ENCODE assay signal across 8 mouse cellular contexts in the genomic region with DNA sequence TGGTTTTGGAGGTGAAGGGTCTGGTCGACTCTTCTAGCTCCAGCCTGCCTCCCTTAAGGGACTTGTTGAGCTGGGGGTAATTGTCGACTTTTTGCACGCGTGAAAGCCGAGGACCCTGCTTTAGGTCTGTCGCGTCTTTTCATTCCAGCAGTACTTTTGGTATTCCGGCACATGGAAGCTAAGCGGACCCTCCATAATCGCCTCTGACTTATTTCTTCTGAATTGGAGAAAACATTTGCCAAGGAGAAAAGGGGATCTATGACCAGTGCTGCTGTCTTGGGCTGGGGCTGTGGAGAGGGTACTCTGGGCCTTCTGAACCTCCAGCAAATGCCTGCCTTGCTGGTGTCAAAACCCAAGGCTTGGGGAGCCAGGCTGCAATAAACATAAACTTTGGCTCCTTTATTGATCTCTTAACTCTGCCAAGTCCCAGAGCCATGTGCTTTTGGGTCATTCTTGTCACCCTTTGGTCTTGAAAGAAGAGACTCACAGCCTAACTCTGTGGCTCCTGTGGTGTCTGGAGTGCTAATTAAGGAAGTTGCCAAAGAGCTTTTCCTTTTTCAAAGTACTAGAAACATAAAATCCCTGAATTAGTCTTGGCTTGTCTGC. TPM values are rescaled to one million over a fixed set of nuclear protein-coding genes. Genes with fewer than 3 reads are reported as not detected.
DNase-seq lines count a peak whose midpoint lies in the region; ATAC-seq and TF ChIP-seq lines count a peak whose summit lies in the region.

No protein-coding gene starts in this region.

- no peaks in the 10 kb centered on the region for H3K9me3 ChIP-seq in ES-Bruce4 (replicated peaks; ENCODE audit: control insufficient read depth, insufficient read depth, low read length, poor library complexity, severe bottlenecking)
- H3K9me3 ChIP-seq in forebrain, embryonic 13.5 days (replicated peaks), result no peaks in the 10 kb centered on the region
- H3K9me3 ChIP-seq in limb, embryonic 11.5 days (ENCODE audit: control insufficient read depth, low read length), result no peaks in the 10 kb centered on the region
- H3K9me3 ChIP-seq in neural tube, embryonic 14.5 days (ENCODE audit: control insufficient read depth, low read length), result no peaks in the 10 kb centered on the region

- peak overlapping the region; percentile 99 for H3K27ac ChIP-seq in gastrocnemius, adult 2 months
- H3K27ac ChIP-seq in ES-Bruce4 (ENCODE audit: insufficient read depth, low read length), result no peak overlapping the region
- peak overlapping the region; percentile 91 for H3K27ac ChIP-seq in forebrain, embryonic 13.5 days
- H3K27ac ChIP-seq in limb, embryonic 11.5 days (replicated peaks; ENCODE audit: low read depth, low read length), result peak overlapping the region; percentile 52; the same call in 1 of the 2 replicates
- H3K27ac ChIP-seq in neural tube, embryonic 14.5 days (ENCODE audit: low read depth, low read length), result peak overlapping the region; percentile 92; the same call in 1 of the 2 replicates

- peak overlapping the region; percentile 71 for H3K4me2 ChIP-seq in forebrain, embryonic 13.5 days
- H3K4me2 ChIP-seq in limb, embryonic 11.5 days (ENCODE audit: low read depth, severe bottlenecking), result peak overlapping the region; percentile 71
- peak overlapping the region; percentile 58 for H3K4me2 ChIP-seq in neural tube, embryonic 14.5 days (ENCODE audit: low read depth, low read length)

- TF ChIP-seq EP300 in ES-Bruce4 (IDR thresholded peaks at IDR 0.05; ENCODE audit: insufficient read depth, low read depth, low read length), result no peak

- H3K4me1 ChIP-seq in ES-Bruce4 (ENCODE audit: control insufficient read depth, insufficient read depth, low read length), result peaks cover 2% of the 10 kb centered on the region
- peaks cover 22% of the 10 kb centered on the region for H3K4me1 ChIP-seq in forebrain, embryonic 13.5 days
- peaks cover 5% of the 10 kb centered on the region; the same call in 1 of the 2 replicates for H3K4me1 ChIP-seq in limb, embryonic 11.5 days (ENCODE audit: control insufficient read depth, insufficient read depth, low read length)
- H3K4me1 ChIP-seq in neural tube, embryonic 14.5 days (ENCODE audit: control insufficient read depth, insufficient read depth, low read length), result peaks cover 15% of the 10 kb centered on the region

- peak overlapping the region; percentile 89 for H3K4me3 ChIP-seq in gastrocnemius, adult 2 months
- peak overlapping the region; percentile 80 for H3K4me3 ChIP-seq in ES-Bruce4 (ENCODE audit: low read depth, low read length)
- peak overlapping the region; percentile 87 for H3K4me3 ChIP-seq in forebrain, embryonic 13.5 days
- H3K4me3 ChIP-seq in limb, embryonic 11.5 days (ENCODE audit: low read depth, low read length), result peak overlapping the region; percentile 84
- H3K4me3 ChIP-seq in neural tube, embryonic 14.5 days (ENCODE audit: low read depth, low read length), result peak overlapping the region; percentile 89

- TF ChIP-seq POLR2A in ES-Bruce4 (IDR thresholded peaks at IDR 0.05; ENCODE audit: insufficient read depth, low read length), result no peak

- 4% methylated on average over 10 of the region's 10 CpGs for WGBS in forebrain, embryonic 13.5 days
- WGBS in limb, embryonic 11.5 days, result 3% methylated on average over 10 of the region's 10 CpGs
- WGBS in neural tube, embryonic 14.5 days, result 4% methylated on average over 10 of the region's 10 CpGs

- ATAC-seq in forebrain, embryonic 13.5 days, result peak; percentile 20
- peak; percentile 10; the same call in 1 of the 2 replicates for ATAC-seq in limb, embryonic 11.5 days (ENCODE audit: insufficient number of reproducible peaks, low FRiP score, low TSS enrichment, low read depth)
- no peak for ATAC-seq in neural tube, embryonic 14.5 days (ENCODE audit: low read depth)

- no peak for TF ChIP-seq CTCF in gastrocnemius, adult 2 months (IDR thresholded peaks at IDR 0.05)
- TF ChIP-seq CTCF in ES-Bruce4 (IDR thresholded peaks at IDR 0.05; ENCODE audit: low read depth, low read length), result no peak

- H3K36me3 ChIP-seq in ES-Bruce4 (ENCODE audit: control insufficient read depth, insufficient read depth, low read length, poor library complexity, severe bottlenecking), result no peaks in the 10 kb centered on the region
- H3K36me3 ChIP-seq in forebrain, embryonic 13.5 days (ENCODE audit: poor library complexity, severe bottlenecking), result no peaks in the 10 kb centered on the region; the same call in 1 of the 2 replicates
- H3K36me3 ChIP-seq in limb, embryonic 11.5 days (ENCODE audit: control insufficient read depth, insufficient read depth, low read length), result no peaks in the 10 kb centered on the region
- H3K36me3 ChIP-seq in neural tube, embryonic 14.5 days (ENCODE audit: control insufficient read depth, insufficient read depth, low read length), result 0 out of 2 replicates have a peak, but pooled peaks cover 2% of the 10 kb centered on the region

- intact Hi-C loops in gastrocnemius, adult 2 months (cut with DNase I), result loop anchor here (10.0 kb wide), 1 partner anchor 140 kb away; a partner anchor contains a TSS

- no peak for DNase-seq in gastrocnemius, adult 2 months
- DNase-seq in gastrocnemius, adult 8-10 months (ENCODE audit: low spot score in 2 of 2), result no peak
- no peak for DNase-seq in limb, embryonic 11.5 days (ENCODE audit: low spot score)
- no peak for DNase-seq in yolk sac, embryonic 10.5 days (ENCODE audit: low spot score)
- DNase-seq in ovary, adult 18-20 months (ENCODE audit: low spot score), result no peak

- no peaks in the 10 kb centered on the region for H3K27me3 ChIP-seq in ES-Bruce4 (ENCODE audit: control insufficient read depth, insufficient read depth, low read length, poor library complexity, severe bottlenecking)
- no peaks in the 10 kb centered on the region for H3K27me3 ChIP-seq in forebrain, embryonic 13.5 days
- no peaks in the 10 kb centered on the region for H3K27me3 ChIP-seq in limb, embryonic 11.5 days (ENCODE audit: control insufficient read depth, insufficient read depth, low read length)
- H3K27me3 ChIP-seq in neural tube, embryonic 14.5 days (ENCODE audit: control insufficient read depth, insufficient read depth, low read length), result no peaks in the 10 kb centered on the region

- H3K9ac ChIP-seq in ES-Bruce4 (ENCODE audit: low read depth, poor library complexity, severe bottlenecking), result peak overlapping the region; percentile 79
- H3K9ac ChIP-seq in forebrain, embryonic 13.5 days, result peak overlapping the region; percentile 87
- H3K9ac ChIP-seq in limb, embryonic 11.5 days (ENCODE audit: low read length), result peak overlapping the region; percentile 82
- H3K9ac ChIP-seq in neural tube, embryonic 14.5 days (replicated peaks; ENCODE audit: low read depth, low read length), result peak overlapping the region; percentile 88

RNA-seq across cellular contexts. Expression of a gene that starts 0.7 kb away (rescaled TPM):
- under 1 TPM in 1 of 2 experiments, not detected in 1; 0.31 TPM for total RNA-seq in gastrocnemius, adult 2 months (2021)
- total RNA-seq in gastrocnemius, adult 8-10 months (2022), result under 1 TPM in 1 of 4 experiments, not detected in 3; 0.65 TPM
- not detected in 2 replicates for polyA plus RNA-seq in ES-Bruce4 (2011; ENCODE audit: insufficient read depth, insufficient read length, low read depth, missing spikeins)
- 3.9 and 5.7 TPM in 2 replicates for polyA plus RNA-seq in forebrain, embryonic 13.5 days (2015; fragmentation: Nextera tagmentation; extraction: Ambion mirVana)
- 1.8 and 3.7 TPM in 2 replicates for polyA plus RNA-seq in limb, embryonic 11.5 days (2014; fragmentation: Nextera tagmentation; extraction: Ambion mirVana)
- polyA plus RNA-seq in neural tube, embryonic 14.5 days (2014; fragmentation: Nextera tagmentation; extraction: Ambion mirVana), result 3.3 and 4.0 TPM in 2 replicates

RNA-seq across cellular contexts. Expression of a gene that starts 0.8 kb away (rescaled TPM):
- 1 to 10 TPM; 6.3 to 6.6 TPM for total RNA-seq in gastrocnemius, adult 2 months (2021)
- total RNA-seq in gastrocnemius, adult 8-10 months (2022), result 1 to 10 TPM; 6.5 to 9.3 (median 7.1) TPM
- 6.4 and 6.9 TPM in 2 replicates for polyA plus RNA-seq in ES-Bruce4 (2011; ENCODE audit: insufficient read depth, insufficient read length, low read depth, missing spikeins)
- 9.6 and 10.8 TPM in 2 replicates for polyA plus RNA-seq in forebrain, embryonic 13.5 days (2015; fragmentation: Nextera tagmentation; extraction: Ambion mirVana)
- 4.5 and 6.1 TPM in 2 replicates for polyA plus RNA-seq in limb, embryonic 11.5 days (2014; fragmentation: Nextera tagmentation; extraction: Ambion mirVana)
- polyA plus RNA-seq in neural tube, embryonic 14.5 days (2014; fragmentation: Nextera tagmentation; extraction: Ambion mirVana), result 21.6 and 21.8 TPM in 2 replicates

RNA-seq across cellular contexts. Expression of a gene that starts 13.0 kb away (rescaled TPM):
- total RNA-seq in gastrocnemius, adult 2 months (2021), result 10 to 100 TPM; 29.7 to 45.7 TPM
- total RNA-seq in gastrocnemius, adult 8-10 months (2022), result 10 to 100 TPM; 35.2 to 54.2 (median 42.0) TPM
- 37.2 and 41.4 TPM in 2 replicates for polyA plus RNA-seq in ES-Bruce4 (2011; ENCODE audit: insufficient read depth, insufficient read length, low read depth, missing spikeins)
- polyA plus RNA-seq in forebrain, embryonic 13.5 days (2015; fragmentation: Nextera tagmentation; extraction: Ambion mirVana), result 66.0 and 72.4 TPM in 2 replicates
- polyA plus RNA-seq in limb, embryonic 11.5 days (2014; fragmentation: Nextera tagmentation; extraction: Ambion mirVana), result 54.6 and 60.1 TPM in 2 replicates
- 100 and 109 TPM in 2 replicates for polyA plus RNA-seq in neural tube, embryonic 14.5 days (2014; fragmentation: Nextera tagmentation; extraction: Ambion mirVana)

RNA-seq across cellular contexts. Expression of a gene that starts 23.3 kb away (rescaled TPM):
- total RNA-seq in gastrocnemius, adult 2 months (2021), result 1 to 10 TPM; 1.9 to 2.0 TPM
- 1 to 10 TPM; 2.4 to 3.0 (median 2.6) TPM for total RNA-seq in gastrocnemius, adult 8-10 months (2022)
- polyA plus RNA-seq in ES-Bruce4 (2011; ENCODE audit: insufficient read depth, insufficient read length, low read depth, missing spikeins), result 1.6 and 2.7 TPM in 2 replicates
- polyA plus RNA-seq in forebrain, embryonic 13.5 days (2015; fragmentation: Nextera tagmentation; extraction: Ambion mirVana), result 7.9 and 9.7 TPM in 2 replicates
- 4.1 and 5.1 TPM in 2 replicates for polyA plus RNA-seq in limb, embryonic 11.5 days (2014; fragmentation: Nextera tagmentation; extraction: Ambion mirVana)
- 10.8 and 12.6 TPM in 2 replicates for polyA plus RNA-seq in neural tube, embryonic 14.5 days (2014; fragmentation: Nextera tagmentation; extraction: Ambion mirVana)

RNA-seq across cellular contexts. Expression of a gene that starts 23.4 kb away (rescaled TPM):
- total RNA-seq in gastrocnemius, adult 2 months (2021), result 1 to 10 TPM; 8.0 to 9.1 TPM
- 1 to 10 TPM; 5.9 to 8.3 (median 7.1) TPM for total RNA-seq in gastrocnemius, adult 8-10 months (2022)
- 17.3 and 18.4 TPM in 2 replicates for polyA plus RNA-seq in ES-Bruce4 (2011; ENCODE audit: insufficient read depth, insufficient read length, low read depth, missing spikeins)
- polyA plus RNA-seq in forebrain, embryonic 13.5 days (2015; fragmentation: Nextera tagmentation; extraction: Ambion mirVana), result 30.3 and 35.5 TPM in 2 replicates
- 22.4 and 24.8 TPM in 2 replicates for polyA plus RNA-seq in limb, embryonic 11.5 days (2014; fragmentation: Nextera tagmentation; extraction: Ambion mirVana)
- polyA plus RNA-seq in neural tube, embryonic 14.5 days (2014; fragmentation: Nextera tagmentation; extraction: Ambion mirVana), result 40.5 and 46.6 TPM in 2 replicates
